Mouse (Mus musculus) small intestine, adult 2 months (tissue): ENCODE results near the gene Pon2.

Experiments
- CTCF ChIP-seq: fragments of 200-500 bp; IDR thresholded peaks from 2 replicates; pipeline ENCODE4 v1.5.1; 2012; ENCODE audit warnings: low read depth, mild to moderate bottlenecking, control low read depth, inconsistent platforms, low read length, moderate library complexity, mixed read lengths; ENCODE audit not compliant: insufficient replicate concordance, insufficient read length; ENCODE audit errors: extremely low read depth
- POLR2A ChIP-seq: fragments of 200-500 bp; IDR thresholded peaks from 2 replicates; pipeline ENCODE4 v1.6.1; 2012; ENCODE audit warnings: low read depth, mild to moderate bottlenecking, control low read depth, inconsistent platforms, low read length, moderate library complexity

- TF ChIP-seq POLR2A: peak; percentile 93
- 0 out of 2 replicates have a peak, but pooled peaks have one; percentile 17 for TF ChIP-seq CTCF
Measured at GRCm38 (mm10) chr6:5298092-5298554, at the start of gene Pon2.
